Mouse (Mus musculus) lung, adult 2 months (tissue): ENCODE results near the gene Jup.

ENCODE experiments used
- CTCF ChIP-seq: fragments of 200-500 bp; IDR thresholded peaks from 2 replicates; pipeline ENCODE4 v1.5.1; 2011; ENCODE audit warnings: mild to moderate bottlenecking, low read length, control low read depth; ENCODE audit not compliant: insufficient read depth
- POLR2A ChIP-seq: fragments of 200-500 bp; IDR thresholded peaks from 2 replicates; pipeline ENCODE4 v1.6.1; 2011; ENCODE audit warnings: low read depth, mild to moderate bottlenecking, control low read depth, low read length, borderline replicate concordance; ENCODE audit errors: extremely low read depth

DNA sequence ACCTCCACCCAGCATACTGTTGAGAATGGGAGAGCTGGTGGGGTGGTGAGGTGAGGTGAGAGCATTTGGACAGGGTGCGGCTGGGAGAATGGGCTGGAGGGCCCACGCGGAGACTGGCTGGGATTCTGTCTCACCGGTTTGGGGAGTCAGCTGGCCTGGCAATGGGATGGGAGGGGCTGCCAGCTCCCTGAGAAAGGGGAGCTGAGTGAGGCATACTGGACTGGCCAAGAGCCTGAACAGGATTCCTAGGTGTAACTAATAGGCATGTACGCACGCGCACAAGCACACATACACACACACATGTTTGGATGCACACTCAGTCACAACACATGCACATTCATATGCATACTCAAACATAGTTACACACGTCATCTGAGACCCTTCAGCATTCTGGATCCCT is 8.7 kb upstream of the Jup start:
- TF ChIP-seq POLR2A (no peak), CTCF (no peak)
